Mouse (Mus musculus): Measurements from ENCODE around the gene Rps6ka3. TPM values are rescaled to one million over a fixed set of nuclear protein-coding genes. Genes with fewer than 3 reads are reported as not detected.

Rps6ka3 gene
- polyA plus RNA-seq, 1 experiment from 2014 or later = 3.1 TPM

Other genes with a start within 250 kb of the Rps6ka3 start
- gene Eif1ax, start 161.9 kb downstream of the Rps6ka3 start, polyA plus RNA-seq (2015; fragmentation: Nextera tagmentation; extraction: Ambion mirVana) = 100.0 and 103 TPM in 2 replicates
- gene Map7d2, start 204.3 kb downstream of the Rps6ka3 start, polyA plus RNA-seq (2015; fragmentation: Nextera tagmentation; extraction: Ambion mirVana) = 44.2 and 47.0 TPM in 2 replicates

Measured in hindbrain, embryonic 15.5 days (tissue).